Mouse (Mus musculus) gastrocnemius, adult 18-20 months (tissue): ENCODE data around the gene Gm29564. TPM values are rescaled to one million over a fixed set of nuclear protein-coding genes. Genes with fewer than 3 reads are reported as not detected.
"Not testable (repeated sequence)": the region's sequence is repeated elsewhere in the genome, so short reads cannot be mapped to it uniquely, and the experiment has no call there.

Source experiments
- DNase-seq: peaks from one replicate; pipeline ENCODE4 v3.0.0; 2021; ENCODE audit warnings: low spot score
- long read RNA-seq, 2 experiments: library from polyadenylated mRNA; stranded (forward); transcript quantifications; one replicate each; pipeline ENCODE4 v2.0.0; 2021
- total RNA-seq, 2 experiments: library from RNA; stranded (reverse); gene quantifications; 2 replicates each; pipeline ENCODE4 v1.2.3; 2021

Gene Gm29564
- not detected for total RNA-seq
- long read RNA-seq, experiment 1: 0 reads
- long read RNA-seq, experiment 2: 0 reads

GRCm38 (mm10) chrY:78212693-78213092 is at the start of gene Gm29564:
TSS of gene Gm29564 (plus strand) at chrY:78212993.
- DNase-seq: not testable (repeated sequence)

Other genes starting within 250 kb of the Gm29564 start
- not detected for gene Gm20867, start 249.8 kb upstream of the Gm29564 start, total RNA-seq